Mouse (Mus musculus) adrenal gland, adult (tissue): ENCODE measurements around the gene Smox.

Experiments used
- DNase-seq, 2 experiments: peaks; one replicate each; pipeline ENCODE4 v3.0.0; 2022 to 2023; ENCODE audit warnings: low spot score in 1 of 2; ENCODE audit not compliant: inconsistent age in 2 of 2

The Smox gene

GRCm38 (mm10) chr2:131484182-131484581 lies 7.1 kb upstream of the Smox start:
- DNase-seq: peak in 1 of 2 experiments; percentile 52

GRCm38 (mm10) chr2:131485126-131485525 lies 6.2 kb upstream of the Smox start:
- DNase-seq: no peak

DNA sequence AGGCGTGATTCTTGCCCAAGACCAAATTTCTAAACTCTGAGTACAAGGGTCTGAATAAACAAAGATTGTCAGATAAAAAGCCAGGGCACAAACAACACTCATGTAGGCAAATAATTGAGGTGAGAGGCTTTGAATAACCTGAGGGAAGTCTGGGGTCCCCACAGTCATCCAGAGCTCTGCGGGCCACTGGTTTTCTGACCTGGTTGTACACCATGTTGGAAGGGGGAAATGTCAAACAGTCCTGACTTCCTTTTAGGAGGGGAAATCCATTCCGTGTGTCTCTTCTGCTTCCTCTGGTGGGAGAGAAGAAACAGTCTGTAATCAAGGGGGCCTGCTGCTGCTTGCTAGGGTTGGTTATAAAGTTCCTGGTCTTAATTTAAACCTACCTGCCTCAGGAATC lies 5.2 kb upstream of the Smox start:
- DNase-seq: no peak

DNA sequence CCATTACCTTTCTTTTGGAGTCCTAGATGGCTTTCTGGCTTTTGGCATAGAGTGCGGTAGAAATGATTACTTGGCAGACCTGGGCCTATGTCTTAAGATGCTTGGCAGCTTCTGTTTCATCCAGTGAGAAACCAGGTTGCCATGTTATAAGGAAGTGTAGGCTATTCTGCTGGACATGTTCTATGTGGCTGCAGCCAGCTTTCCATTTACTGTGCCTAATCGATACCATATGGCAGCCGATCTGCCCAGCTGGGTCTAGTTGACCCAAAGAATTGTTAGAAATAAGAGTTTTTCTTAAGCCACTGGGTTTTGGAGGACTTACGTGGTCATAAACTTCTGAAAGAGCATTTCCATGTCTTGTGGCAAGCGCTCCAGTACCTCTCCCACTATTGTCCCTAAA lies 4.0 kb upstream of the Smox start:
- no peak for DNase-seq

GRCm38 (mm10) chr2:131488261-131488660 lies 3.0 kb upstream of the Smox start:
- DNase-seq: no peak

- DNase-seq: no peak
Observed at GRCm38 (mm10) chr2:131488870-131489269, 2.4 kb upstream of the Smox start.

GRCm38 (mm10) chr2:131489591-131489990 lies 1.7 kb upstream of the Smox start:
- no peak for DNase-seq

DNA sequence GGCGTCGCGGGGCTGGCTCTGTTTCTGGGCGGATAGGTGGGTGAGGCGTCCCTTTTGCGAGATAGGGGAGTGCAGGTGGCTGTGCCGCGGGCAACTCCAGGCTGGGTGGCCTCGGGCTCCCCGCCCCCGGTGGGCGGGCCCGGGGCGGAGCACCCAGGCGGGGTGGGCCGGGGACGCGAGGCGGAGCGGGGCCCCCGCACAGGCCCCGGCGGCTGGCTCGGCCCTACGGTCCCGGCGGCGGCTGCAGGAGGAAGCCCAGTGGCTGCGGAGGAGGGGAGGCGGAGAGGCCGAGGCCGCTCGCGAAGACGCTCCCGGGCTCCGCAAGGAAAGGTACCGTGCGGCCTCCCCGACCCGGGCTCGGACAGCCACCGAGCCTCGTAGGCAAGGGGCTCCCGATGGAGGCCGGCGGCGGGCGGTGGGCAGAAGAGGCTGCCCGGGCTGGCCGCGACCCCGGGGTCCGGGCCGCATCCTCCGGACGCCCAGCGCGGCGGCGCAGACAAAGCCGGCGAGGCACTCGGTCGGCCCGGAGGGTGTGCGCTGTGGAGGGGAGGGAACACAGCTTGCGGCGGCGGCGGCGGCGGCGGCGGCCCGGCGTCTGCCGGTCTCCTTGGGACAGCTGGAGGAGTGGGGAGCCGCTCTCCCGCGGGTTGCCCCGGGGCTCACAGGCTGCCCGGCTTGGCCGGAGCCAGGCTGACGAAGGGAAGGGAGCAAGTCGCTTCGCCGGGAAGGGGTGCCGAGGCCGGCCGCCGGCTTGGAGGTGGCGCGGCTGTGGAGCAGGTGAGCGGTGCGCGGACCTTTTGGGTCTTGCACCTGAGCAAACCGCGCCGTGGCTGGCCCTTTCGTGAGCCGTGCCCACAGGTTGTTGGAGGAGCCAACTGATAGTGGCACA lies 655 bp downstream of the Smox start:
- peak; percentile 94 to 96 for DNase-seq

DNA sequence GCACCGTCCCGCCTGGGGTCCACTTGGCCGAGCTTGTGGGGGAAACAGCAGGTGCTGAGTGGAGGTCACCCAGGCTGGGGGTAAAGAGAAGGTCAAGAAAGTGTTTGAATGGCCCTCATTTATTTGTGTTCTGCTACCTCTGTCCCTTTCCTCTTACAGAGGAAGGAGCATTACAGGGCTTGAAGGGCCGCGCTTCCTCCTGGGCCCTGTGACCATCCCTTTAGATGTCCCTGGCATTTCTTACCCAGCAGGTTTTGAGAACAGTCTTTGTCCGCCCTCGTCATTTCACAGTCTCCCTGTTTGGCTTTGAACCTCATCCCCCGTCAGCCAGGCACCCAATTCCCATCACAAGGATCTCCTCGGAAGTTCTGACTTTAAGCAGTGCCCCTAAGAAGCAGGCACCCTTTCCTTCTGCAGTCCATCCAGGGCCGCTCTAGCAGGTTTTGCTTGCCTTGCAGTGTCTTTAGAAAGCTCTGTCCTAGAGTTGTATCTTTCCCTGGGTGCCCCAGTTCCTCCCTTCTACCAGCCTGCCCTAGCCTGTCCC lies 1.4 kb downstream of the Smox start:
- no peak for DNase-seq

DNA sequence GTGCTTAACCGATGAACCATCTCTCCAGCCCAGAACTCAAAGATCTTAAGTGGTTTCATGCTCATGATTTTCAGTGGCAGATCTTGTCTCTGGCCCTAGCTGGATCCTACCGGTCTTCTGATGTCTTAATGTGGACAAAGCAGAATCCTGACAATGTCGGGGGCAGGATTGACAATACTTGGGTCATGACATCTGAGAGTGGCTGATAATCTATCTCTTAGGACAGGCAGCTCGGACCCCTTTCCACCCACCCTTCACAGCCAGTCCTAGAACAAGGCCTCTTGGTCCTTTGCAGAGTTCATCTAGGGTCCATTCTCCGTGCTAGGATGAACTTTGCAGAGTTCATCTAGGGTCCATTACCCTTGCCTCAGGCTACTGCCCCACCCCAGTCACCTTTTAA lies 2.1 kb downstream of the Smox start:
- DNase-seq: no peak

GRCm38 (mm10) chr2:131495256-131495655 lies 4.0 kb downstream of the Smox start:
- no peak for DNase-seq

DNA sequence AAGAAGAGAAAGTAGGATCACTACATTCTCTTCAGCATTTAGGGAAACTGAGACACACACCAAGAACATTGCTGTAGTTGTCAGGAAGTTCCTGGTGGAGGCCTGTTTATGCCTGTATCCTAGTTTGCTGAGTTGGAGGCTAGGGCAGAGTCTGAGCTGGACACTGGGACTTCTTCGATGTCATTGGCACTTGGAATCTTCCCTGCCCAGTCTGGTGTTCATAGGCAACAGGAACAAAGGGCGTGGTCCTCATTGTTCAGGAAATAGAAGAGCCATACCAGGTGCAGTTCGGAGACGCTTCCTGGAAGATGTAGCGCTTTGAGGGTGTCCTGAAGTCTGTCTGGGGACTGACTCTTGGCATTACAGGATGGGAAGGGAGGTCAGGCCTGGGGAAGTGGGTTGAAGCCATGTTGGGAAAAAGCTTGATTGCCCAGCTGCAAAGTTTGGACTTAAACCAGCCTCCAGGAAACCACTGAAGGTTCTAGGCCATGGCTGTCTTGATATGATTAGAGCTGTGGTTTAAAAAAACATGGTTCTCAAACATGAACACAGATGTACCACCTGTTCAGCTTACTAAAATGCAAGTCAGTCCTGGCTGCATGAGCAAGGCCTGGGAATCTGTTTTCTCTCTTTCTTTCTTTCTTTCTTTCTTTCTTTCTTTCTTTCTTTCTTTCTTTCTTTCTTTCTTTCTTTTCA lies 5.0 kb downstream of the Smox start:
- no peak for DNase-seq

GRCm38 (mm10) chr2:131497224-131497856 lies 6.0 kb downstream of the Smox start:
- DNase-seq: no peak

DNA sequence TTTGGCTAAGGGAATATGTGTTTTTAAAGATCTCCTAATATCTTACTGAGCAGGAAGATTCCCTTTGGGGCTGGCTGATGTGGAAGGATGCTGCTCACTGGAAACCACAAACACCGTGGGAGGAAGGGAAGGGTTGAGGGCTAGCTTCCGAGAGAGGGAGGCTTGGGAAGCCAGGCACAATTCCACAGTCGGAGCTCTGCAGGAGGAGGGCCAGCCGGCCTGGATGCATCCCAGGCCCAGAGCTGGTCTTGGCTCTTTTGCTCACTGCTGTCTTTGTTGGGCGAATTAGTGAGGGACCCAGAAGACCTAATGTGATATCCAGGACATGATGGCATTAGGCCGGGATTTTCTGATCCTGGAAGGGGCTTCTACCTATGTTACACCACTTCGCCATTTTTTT lies 6.9 kb downstream of the Smox start:
- peak in 1 of 2 experiments; percentile 17 for DNase-seq

DNA sequence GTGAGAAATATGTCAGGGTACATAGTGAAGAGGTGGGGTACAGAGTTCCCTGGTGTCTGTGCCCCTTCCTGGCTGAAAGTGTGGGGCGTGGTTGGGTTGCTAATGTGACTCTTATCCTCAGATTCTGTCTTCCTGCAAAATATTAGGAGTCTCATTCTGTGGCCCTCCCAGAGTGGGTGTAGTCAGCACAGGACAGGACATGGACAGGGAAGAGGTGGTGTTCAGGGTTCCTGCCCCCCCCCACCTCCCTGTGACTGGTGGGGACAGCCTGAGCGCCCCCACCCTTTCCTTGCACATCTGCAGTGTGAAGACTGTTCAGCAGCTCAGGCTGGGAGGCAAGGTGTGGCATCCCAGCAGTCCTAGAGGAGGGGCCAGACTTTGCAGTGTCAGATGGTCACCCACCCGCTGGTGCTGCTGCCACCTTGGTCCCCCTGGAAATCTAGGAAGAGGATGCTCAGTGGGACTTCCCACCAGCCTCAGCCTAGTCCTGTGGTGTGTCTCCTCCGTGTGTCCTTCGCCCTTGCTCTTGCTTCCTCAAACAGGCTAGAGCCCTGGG lies 8.1 kb downstream of the Smox start:
- peak in 1 of 2 experiments; percentile 22 for DNase-seq

DNA sequence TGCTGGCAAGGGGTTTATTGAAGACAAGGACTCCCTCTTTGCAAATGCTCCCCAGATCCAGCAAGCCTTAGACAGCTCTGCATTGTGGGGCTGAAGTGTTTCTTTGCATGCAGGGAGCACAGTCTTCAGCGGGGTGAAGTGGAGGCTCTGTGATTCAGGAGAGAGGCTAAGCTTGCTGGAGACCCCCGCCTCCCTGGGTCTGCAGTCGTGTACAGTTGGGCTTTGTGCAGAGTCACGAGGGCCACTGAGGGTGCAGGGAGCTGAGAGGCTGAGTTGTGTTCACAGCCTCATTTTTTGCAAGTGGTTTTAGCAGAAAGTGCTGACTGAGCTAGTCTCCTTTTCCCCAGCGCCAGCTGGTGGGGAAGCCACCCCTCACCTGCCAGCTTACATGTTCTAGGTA lies 10.6 kb downstream of the Smox start:
- no peak for DNase-seq

- DNase-seq: peak in 1 of 2 experiments; percentile 53
Observed at GRCm38 (mm10) chr2:131502561-131502960, 11.3 kb downstream of the Smox start.

DNA sequence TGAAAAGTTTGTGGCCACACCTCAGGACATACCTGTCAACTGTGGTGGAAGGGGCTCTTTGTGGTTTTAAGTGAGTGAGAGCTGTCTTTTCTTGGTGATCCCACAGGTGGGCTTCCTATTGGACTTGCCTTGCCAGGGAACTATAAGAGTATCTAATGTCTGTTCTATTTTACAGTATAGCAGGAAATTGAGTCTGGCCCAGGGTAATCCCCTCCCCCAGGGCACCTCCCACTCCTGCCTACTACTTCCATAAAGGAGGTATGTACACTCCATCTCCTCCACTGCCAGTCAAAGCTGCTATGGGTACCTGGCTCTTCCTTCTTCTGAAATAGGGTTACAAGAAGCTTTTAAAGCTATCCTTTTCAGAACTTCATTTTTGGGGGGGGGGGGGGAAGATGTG lies 14.1 kb downstream of the Smox start:
- DNase-seq: no peak

GRCm38 (mm10) chr2:131506358-131506757 lies 15.1 kb downstream of the Smox start:
- DNase-seq: no peak

GRCm38 (mm10) chr2:131508501-131508900 lies 17.2 kb downstream of the Smox start:
- DNase-seq: peak in 1 of 2 experiments; percentile 55

- DNase-seq: peak; percentile 67 to 89
Observed at GRCm38 (mm10) chr2:131509671-131510313, 18.5 kb downstream of the Smox start.
